In genomic region chr13:103957175-103957940, GRCm38 (mm10) we compare ENCODE assay signal across 12 mouse cellular contexts. TPM values are rescaled to one million over a fixed set of nuclear protein-coding genes. Genes with fewer than 3 reads are reported as not detected.
DNase-seq lines count a peak whose midpoint lies in the region; ATAC-seq lines count a peak whose summit lies in the region.
"Had no signal": no experiment of that assay in that cellular context is flagged by ENCODE, and none has a peak within 500 bp of the region (broad histone marks: within the 10 kb centered on the region; RNA-seq: fewer than 3 reads in every experiment).

No protein-coding gene starts in this region.

- H3K9ac ChIP-seq in lung, embryonic 16.5 days (ENCODE audit: low read length) = no peak overlapping the region
- H3K9ac ChIP-seq: limb, embryonic 15.5 days had no signal

- DNase-seq in lung, postnatal 36 days = no peak
- DNase-seq in embryo, embryonic 11 days = peak; percentile 47
- DNase-seq in hindlimb bud, embryonic 11.5 days (ENCODE audit: extremely low spot score, low read depth, low spot score) = peak; percentile 24
- peak; percentile 26 for DNase-seq in skeletal muscle tissue, adult 2 months (ENCODE audit: low read depth, low spot score)
- DNase-seq in left cerebral cortex, postnatal 25 days (ENCODE audit: low spot score in 2 of 2) = no peak
- DNase-seq in gastrocnemius, adult 18-20 months (ENCODE audit: low spot score) = no peak
- DNase-seq: adrenal gland, adult 2 months; gastrocnemius, adult 2 months; thymus, adult 18-20 months had no signal

- ATAC-seq in lung, embryonic 16.5 days (ENCODE audit: low read depth) = peak; percentile 47

- intact Hi-C loops in left cerebral cortex, postnatal 25 days (cut with DNase I) = no loop called here

- no peaks in the 10 kb centered on the region for H3K9me3 ChIP-seq in lung, embryonic 16.5 days (ENCODE audit: control insufficient read depth, low read length)
- H3K9me3 ChIP-seq: limb, embryonic 15.5 days; megakaryocyte, embryonic 14.5 days had no signal

- H3K4me2 ChIP-seq in lung, embryonic 16.5 days (ENCODE audit: low read depth, low read length) = no peak overlapping the region
- H3K4me2 ChIP-seq: limb, embryonic 15.5 days had no signal

- H3K4me1 ChIP-seq in lung, embryonic 16.5 days (replicated peaks; ENCODE audit: control insufficient read depth, insufficient read depth, low read length) = peaks cover 6% of the 10 kb centered on the region; the same call in 1 of the 2 replicates

- WGBS in lung, embryonic 16.5 days = 35% methylated on average over 8 of the region's 8 CpGs

- no peak overlapping the region for H3K4me3 ChIP-seq in lung, embryonic 16.5 days (ENCODE audit: low read length)
- H3K4me3 ChIP-seq: gastrocnemius, adult 2 months; limb, embryonic 15.5 days; megakaryocyte, embryonic 14.5 days had no signal

- no peaks in the 10 kb centered on the region for H3K27me3 ChIP-seq in lung, embryonic 16.5 days (ENCODE audit: control insufficient read depth, insufficient read depth, low read depth, low read length)
- H3K27me3 ChIP-seq: limb, embryonic 15.5 days; megakaryocyte, embryonic 14.5 days had no signal

- H3K36me3 ChIP-seq in lung, embryonic 16.5 days (ENCODE audit: control insufficient read depth, insufficient read depth, low read length) = no peaks in the 10 kb centered on the region
- H3K36me3 ChIP-seq: limb, embryonic 15.5 days had no signal

- no peak overlapping the region for H3K27ac ChIP-seq in lung, embryonic 16.5 days (ENCODE audit: low read length)
- H3K27ac ChIP-seq: gastrocnemius, adult 2 months; limb, embryonic 15.5 days had no signal

RNA-seq across cellular contexts. Expression of gene Erbin, which starts 37.0 kb away (rescaled TPM):
- polyA plus RNA-seq in lung, embryonic 16.5 days (2015; fragmentation: Nextera tagmentation; extraction: Ambion mirVana) = 16.8 and 17.2 TPM in 2 replicates
- total RNA-seq in left cerebral cortex, postnatal 25 days (2021) = 10 to 100 TPM; 32.5 to 39.5 TPM
- 10 to 100 TPM; 33.6 to 46.4 TPM for total RNA-seq in gastrocnemius, adult 18-20 months (2021)

Comparison
In these comparisons a context has a peak if more than half of its experiments do, and no peak if none do; other contexts are left out.
1. DNase-seq: peak in embryo, embryonic 11 days (single experiment), hindlimb bud, embryonic 11.5 days (single experiment) and skeletal muscle tissue, adult 2 months (single experiment); none in lung, postnatal 36 days (single experiment), left cerebral cortex, postnatal 25 days (0 of 2) and gastrocnemius, adult 18-20 months (single experiment).